Mouse (Mus musculus) c-Kit-negative CD71-positive TER-119-positive erythroid progenitor cells, embryonic 14.5 days (primary cell): ENCODE data around the gene Ptges.

ENCODE experiments used
- DNase-seq: peaks from one replicate; pipeline ENCODE4 v3.0.0-alpha.2; 2013; ENCODE audit warnings: low read depth, low spot score

Ptges gene

GRCm38 (mm10) chr2:30850581-30850980 is 79.1 kb downstream of the Ptges start:
- no peak for DNase-seq

- no peak for DNase-seq
Observed at GRCm38 (mm10) chr2:30848184-30848583, 81.5 kb downstream of the Ptges start.

GRCm38 (mm10) chr2:30846723-30847122 is 82.9 kb downstream of the Ptges start:
- no peak for DNase-seq

GRCm38 (mm10) chr2:30846236-30846635 is 83.4 kb downstream of the Ptges start:
- DNase-seq: no peak

GRCm38 (mm10) chr2:30845152-30846070 is 84.3 kb downstream of the Ptges start:
- DNase-seq: no peak

- DNase-seq: no peak
Observed at GRCm38 (mm10) chr2:30842615-30843014, 87.0 kb downstream of the Ptges start.
